Mouse (Mus musculus) megakaryocyte, embryonic 14.5 days (primary cell): Measurements from ENCODE around the gene Lzts2. TPM values are rescaled to one million over a fixed set of nuclear protein-coding genes. Genes with fewer than 3 reads are reported as not detected.

Experiments used
- H3K27me3 ChIP-seq: replicated peaks from 2 replicates; pipeline ENCODE3; 2012; ENCODE audit warnings: inconsistent platforms
- H3K36me3 ChIP-seq: replicated peaks from 2 replicates; pipeline ENCODE3; 2012; ENCODE audit warnings: low read length, inconsistent platforms, mixed read lengths
- H3K4me1 ChIP-seq: 2 replicates; pipeline ENCODE4 v1.6.1; 2012; ENCODE audit warnings: inconsistent platforms
- H3K4me3 ChIP-seq: replicated peaks from 2 replicates; pipeline ENCODE3; 2012; ENCODE audit warnings: moderate library complexity, mild to moderate bottlenecking, inconsistent platforms
- H3K9me3 ChIP-seq: 2 replicates; pipeline ENCODE4 v1.6.1; 2012; ENCODE audit warnings: inconsistent platforms
- FLI1 ChIP-seq: IDR thresholded peaks from 2 replicates; pipeline ENCODE4 v1.6.1; 2012; ENCODE audit warnings: low read length, inconsistent platforms, mixed read lengths
- GATA1 ChIP-seq: IDR thresholded peaks from 3 replicates; pipeline ENCODE4 v1.6.1; 2012; ENCODE audit warnings: mixed read lengths, low read length, inconsistent platforms, borderline replicate concordance
- polyA plus RNA-seq: library from polyadenylated mRNA; stranded (reverse); fragments of >175 nt; gene quantifications from 2 replicates; pipeline ENCODE4 v1.2.3, GENCODE M21; 2012; ENCODE audit warnings: low replicate concordance; ENCODE audit not compliant: insufficient read depth

Lzts2 gene
- polyA plus RNA-seq, 1 experiment, result 59.9 TPM

DNA sequence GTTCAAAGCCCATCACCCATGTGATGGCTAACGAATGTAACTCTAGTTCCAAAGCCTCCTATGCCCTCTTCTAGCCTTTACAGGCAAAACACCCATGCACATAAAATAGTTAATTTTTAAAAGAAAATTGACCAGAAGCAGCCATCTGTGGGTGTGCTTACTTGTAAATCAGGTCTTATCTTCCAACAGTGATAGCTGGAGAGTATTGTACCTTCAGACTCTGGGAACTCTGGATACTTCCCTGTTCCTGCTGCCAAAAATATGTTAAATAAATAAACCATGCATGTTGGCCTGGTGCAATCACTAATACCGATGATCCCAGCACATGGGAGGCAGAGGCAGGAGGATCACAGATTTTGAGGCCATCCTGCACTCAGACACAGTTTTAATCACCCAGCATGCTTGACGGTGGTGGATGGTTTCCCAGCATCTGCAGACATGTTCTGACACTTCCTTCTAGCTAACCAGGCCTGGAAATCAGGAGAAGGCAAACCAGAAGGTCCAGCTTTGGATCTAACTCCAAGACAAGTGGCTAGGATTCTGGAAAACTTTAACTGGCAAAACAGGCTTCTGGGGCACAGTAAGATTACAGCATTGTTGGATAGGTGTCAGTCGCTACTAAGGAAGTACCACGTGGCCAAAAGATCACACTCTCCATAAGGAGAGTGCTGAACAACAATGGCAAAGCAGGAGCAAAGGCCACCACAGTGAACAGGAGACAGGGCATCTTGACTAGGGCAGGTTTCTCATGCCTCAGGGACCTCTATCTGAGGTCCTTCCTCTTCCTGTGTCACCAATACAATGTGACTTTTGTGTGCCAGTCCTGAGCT, 28.8 kb upstream of the Lzts2 start:
- Histone ChIP-seq H3K4me3 (peak overlapping the region; percentile 21), H3K36me3 (peaks cover 34% of the 10 kb centered on the region), H3K27me3 (peaks cover 37% of the 10 kb centered on the region), H3K9me3 (no peaks in the 10 kb centered on the region), H3K4me1 (peaks cover 31% of the 10 kb centered on the region)
- TF ChIP-seq GATA1 (no peak), FLI1 (no peak)

DNA sequence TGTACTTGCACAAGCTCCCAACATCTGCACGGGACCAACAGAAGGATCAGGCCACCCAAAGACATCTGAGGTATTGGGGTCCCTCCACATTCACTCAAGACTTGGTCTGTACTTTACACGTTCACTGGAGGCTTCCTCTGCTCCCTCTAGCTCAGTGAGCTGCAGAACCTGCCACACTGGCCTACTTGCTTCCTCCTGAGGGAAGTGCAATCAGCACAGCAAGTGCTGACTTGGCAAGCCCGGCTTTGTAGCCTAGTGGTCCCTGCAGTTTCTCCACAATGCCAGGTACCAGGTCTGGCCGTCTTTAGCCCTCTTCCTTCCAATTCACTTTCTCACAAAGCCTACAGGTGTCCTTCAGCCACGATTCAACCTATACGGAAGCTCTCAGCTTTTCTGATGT, 27.2 kb upstream of the Lzts2 start:
- Histone ChIP-seq H3K4me1 (peaks cover 31% of the 10 kb centered on the region), H3K27me3 (peaks cover 50% of the 10 kb centered on the region), H3K4me3 (no peak overlapping the region), H3K36me3 (peaks cover 18% of the 10 kb centered on the region), H3K9me3 (no peaks in the 10 kb centered on the region)
- TF ChIP-seq FLI1 (no peak), GATA1 (no peak)

DNA sequence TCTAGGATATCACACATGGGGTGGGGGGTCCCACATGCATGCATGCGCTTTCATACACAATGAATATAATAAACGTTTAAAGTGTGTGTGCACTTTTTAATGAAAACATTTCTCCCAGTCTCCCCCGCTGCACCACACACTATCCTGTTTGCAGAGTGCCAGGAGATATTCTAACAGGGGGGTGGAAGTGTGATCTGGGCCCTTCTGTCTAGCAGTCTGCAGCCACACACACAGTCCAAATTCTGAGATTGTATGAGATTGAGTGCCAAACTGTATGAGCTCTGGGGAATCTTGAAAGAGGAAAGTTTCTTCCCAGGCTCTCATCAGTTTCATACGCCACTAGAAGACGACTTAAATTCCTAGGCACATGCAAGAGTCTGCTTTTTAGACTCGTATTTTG, 26.4 kb upstream of the Lzts2 start:
- Histone ChIP-seq H3K9me3 (no peaks in the 10 kb centered on the region), H3K4me3 (no peak overlapping the region), H3K36me3 (peaks cover 11% of the 10 kb centered on the region), H3K27me3 (peaks cover 57% of the 10 kb centered on the region), H3K4me1 (peaks cover 36% of the 10 kb centered on the region)
- TF ChIP-seq FLI1, result no peak
- no peak for TF ChIP-seq GATA1

DNA sequence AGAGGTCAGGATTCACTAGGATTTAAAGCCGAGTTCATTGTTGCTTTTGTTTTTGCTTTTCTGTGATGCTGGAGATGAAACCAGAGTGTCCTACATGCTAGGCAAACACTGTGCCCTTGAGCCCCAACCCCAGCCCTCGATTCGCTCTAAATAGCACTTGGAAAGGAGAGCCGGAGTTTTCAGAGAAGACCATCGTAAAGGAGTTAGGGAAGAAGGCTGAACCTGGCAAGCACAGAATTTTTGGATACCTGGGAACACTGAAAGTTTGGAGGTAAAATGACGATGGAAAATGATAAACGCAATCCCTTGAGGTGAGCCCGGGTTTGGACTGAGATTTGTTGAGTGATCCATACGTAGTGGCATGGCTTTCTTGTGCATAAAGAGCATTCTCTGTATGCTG, 25.9 kb upstream of the Lzts2 start:
- peaks cover 36% of the 10 kb centered on the region for H3K4me1 ChIP-seq
- H3K4me3 ChIP-seq, result peak overlapping the region; percentile 90
- H3K36me3 ChIP-seq, result peaks cover 8% of the 10 kb centered on the region
- H3K9me3 ChIP-seq, result no peaks in the 10 kb centered on the region
- H3K27me3 ChIP-seq, result peaks cover 59% of the 10 kb centered on the region
- TF ChIP-seq FLI1, result no peak
- no peak for TF ChIP-seq GATA1

DNA sequence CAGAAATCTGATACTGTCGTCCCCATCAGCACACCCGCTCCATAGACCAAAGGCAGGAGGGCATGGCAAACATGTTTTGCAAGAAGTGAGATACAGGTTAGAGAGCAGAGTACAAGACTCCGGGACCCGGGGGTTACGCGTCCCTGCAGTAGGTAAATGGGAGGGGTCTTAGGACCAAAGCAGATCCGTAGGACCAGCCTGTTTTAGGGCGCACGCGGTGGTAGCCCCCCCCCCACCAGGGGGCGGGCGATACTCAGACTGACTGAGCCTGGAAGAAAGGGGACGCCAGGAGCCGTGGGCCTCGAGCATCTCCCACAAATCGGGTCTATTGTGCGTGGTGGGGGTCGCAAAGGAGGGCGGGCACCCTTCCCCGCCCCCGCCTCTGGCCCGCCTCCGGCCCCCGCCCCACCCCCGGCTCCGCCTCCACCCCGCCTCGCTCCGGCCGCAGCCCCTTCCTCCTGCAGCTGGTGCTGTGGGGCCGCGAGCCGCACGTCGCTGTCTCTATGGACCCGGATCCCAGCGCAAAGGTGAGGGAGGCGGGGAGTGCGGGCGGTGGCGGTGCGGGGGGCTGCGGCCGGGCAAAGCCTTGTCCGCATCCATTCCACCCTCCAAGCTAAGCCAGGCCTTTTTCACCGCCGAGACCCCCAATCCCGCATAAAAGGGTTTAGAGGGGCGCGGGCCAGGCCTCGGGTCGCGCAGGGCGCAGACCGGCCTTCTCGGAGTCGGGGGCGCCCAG, 25.2 kb upstream of the Lzts2 start, which contains the start of gene Sema4g:
TSS of gene Sema4g (plus strand) at position 271 of the 736 bp plus-strand sequence.
- H3K4me1 ChIP-seq, result peaks cover 36% of the 10 kb centered on the region
- H3K27me3 ChIP-seq, result peaks cover 59% of the 10 kb centered on the region
- peak within 1 kb of the TSS; percentile 90 for H3K4me3 ChIP-seq
- no peak for TF ChIP-seq GATA1
- no peak for TF ChIP-seq FLI1
- H3K36me3 ChIP-seq, result peaks cover 6% of the 10 kb centered on the region
- no peaks in the 10 kb centered on the region for H3K9me3 ChIP-seq

DNA sequence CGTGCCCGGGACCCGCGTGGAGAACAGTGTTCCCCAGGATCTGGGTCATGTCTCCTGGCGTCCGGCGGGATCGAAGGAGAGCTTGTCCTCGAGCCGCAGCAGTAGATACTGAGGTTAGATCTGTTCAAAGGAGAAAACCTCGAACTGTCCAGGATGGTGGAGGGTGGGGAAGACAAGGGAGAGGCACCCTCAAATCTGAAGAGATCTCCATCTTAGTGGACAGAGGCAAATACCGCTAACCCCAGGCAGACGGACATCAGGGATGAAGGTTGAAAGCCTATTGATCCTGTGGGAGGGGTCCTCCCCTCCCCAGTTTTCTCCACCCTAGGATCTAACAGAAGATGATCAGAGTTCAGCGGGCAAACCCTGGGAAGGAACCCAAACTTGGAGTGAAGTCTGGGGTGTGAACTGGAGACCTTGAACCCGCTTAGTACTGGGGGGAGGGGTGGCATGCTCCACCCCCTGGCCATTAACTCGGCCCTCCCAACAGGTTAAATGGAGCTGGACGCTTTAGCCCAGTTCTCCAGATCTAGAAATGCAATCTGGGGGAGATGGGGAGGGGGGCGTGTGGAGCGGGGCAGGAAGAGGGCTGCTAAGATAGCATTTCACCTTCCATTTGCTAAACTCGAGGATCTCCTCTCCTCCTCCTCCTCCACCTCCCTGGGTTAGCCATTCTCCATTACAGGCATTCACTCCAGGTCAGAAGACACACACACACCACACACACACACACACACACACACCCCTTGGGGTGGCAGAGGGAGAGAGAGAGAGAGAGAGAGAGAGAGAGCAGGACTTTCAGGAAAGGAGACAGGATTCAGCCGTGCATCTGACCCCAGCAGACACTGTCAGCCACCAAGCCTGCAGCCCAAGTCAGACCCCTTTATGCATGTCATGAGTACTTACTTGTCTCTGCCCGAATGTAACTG, 24.4 kb upstream of the Lzts2 start:
- Histone ChIP-seq H3K4me3 (peak overlapping the region; percentile 90), H3K36me3 (no peaks in the 10 kb centered on the region), H3K4me1 (peaks cover 38% of the 10 kb centered on the region), H3K9me3 (no peaks in the 10 kb centered on the region), H3K27me3 (peaks cover 61% of the 10 kb centered on the region)
- TF ChIP-seq FLI1 (no peak), GATA1 (no peak)

DNA sequence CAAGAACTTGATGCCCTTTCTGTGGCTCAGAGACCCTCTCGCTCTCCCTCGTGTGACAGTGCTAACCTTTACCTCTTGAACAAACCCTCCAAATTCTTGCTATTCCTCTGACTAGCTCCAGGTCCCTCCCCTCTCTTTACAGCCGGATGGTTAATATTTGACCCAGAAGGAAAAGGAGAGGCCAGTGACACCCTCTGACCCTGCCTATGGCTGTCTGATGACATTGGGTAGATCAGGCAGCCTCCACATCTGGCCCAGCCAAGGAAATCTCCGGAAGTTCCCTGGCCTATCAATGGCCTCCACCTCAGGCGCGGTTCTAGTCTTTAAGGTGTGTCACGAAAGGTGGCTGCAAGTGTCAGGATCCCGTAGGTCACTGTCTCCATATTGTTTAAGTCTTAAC, 23.2 kb upstream of the Lzts2 start:
- no peaks in the 10 kb centered on the region for H3K36me3 ChIP-seq
- peaks cover 33% of the 10 kb centered on the region for H3K4me1 ChIP-seq
- H3K4me3 ChIP-seq, result no peak overlapping the region
- TF ChIP-seq FLI1 (no peak), GATA1 (no peak)
- H3K27me3 ChIP-seq, result peaks cover 65% of the 10 kb centered on the region
- H3K9me3 ChIP-seq, result no peaks in the 10 kb centered on the region

DNA sequence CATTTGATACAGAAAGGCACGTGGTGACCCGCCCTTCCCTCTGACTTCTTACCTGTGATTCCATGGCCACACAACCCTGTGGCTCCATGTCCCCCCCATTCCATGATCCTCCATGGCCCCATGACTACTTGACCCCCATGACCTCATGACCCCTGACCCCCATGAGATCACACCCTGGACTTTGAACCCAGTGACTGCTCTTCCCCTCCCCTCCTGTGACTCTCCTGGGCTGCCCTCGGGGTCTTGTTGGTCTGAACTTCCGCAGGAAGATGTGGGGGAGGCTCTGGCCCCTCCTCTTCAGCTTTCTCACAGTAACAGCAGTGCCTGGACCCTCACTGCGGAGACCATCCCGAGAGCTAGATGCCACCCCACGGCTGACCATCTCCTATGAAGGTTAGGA, 22.0 kb upstream of the Lzts2 start:
- Histone ChIP-seq H3K27me3 (peaks cover 69% of the 10 kb centered on the region), H3K36me3 (no peaks in the 10 kb centered on the region), H3K4me3 (no peak overlapping the region), H3K9me3 (no peaks in the 10 kb centered on the region), H3K4me1 (peaks cover 32% of the 10 kb centered on the region)
- TF ChIP-seq GATA1 (no peak), FLI1 (no peak)

DNA sequence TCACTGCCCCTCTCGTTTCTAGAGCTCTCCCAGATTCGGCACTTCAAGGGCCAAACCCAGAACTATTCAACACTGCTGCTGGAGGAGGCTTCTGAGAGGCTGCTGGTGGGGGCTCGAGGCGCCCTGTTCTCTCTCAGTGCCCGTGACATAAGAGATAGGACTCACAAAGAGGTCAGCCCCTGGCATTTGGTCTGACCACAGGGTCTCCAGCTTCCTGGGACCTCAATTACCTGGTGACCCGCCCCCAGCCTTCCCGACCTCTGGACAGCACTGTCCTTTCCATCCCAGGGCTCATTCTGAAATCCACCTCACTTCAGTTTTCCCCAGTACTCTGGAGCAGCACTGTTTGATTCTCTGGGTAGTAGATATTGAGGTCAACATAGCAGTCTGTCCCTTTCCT, 21.5 kb upstream of the Lzts2 start:
- no peaks in the 10 kb centered on the region for H3K9me3 ChIP-seq
- peaks cover 69% of the 10 kb centered on the region for H3K27me3 ChIP-seq
- H3K36me3 ChIP-seq, result no peaks in the 10 kb centered on the region
- no peak overlapping the region for H3K4me3 ChIP-seq
- peaks cover 36% of the 10 kb centered on the region for H3K4me1 ChIP-seq
- no peak for TF ChIP-seq GATA1
- TF ChIP-seq FLI1, result no peak
